Mouse (Mus musculus): ENCODE data around the gene Dok7.

- TF ChIP-seq CTCF (IDR thresholded peaks at IDR 0.05; ENCODE audit: low read depth) (no peak), EP300 (IDR thresholded peaks at IDR 0.05; ENCODE audit: low read depth) (no peak)
Measured at GRCm38 (mm10) chr5:35073235-35073634, 16.7 kb downstream of the Dok7 start.

Measured in liver, postnatal 0 days (tissue).